Mouse (Mus musculus): ENCODE measurements around the gene Sbf1. TPM values are rescaled to one million over a fixed set of nuclear protein-coding genes. Genes with fewer than 3 reads are reported as not detected.
A peak's percentile ranks its signal among the peaks of the same experiment; 100 is the strongest.

The Sbf1 gene
- polyA plus RNA-seq, 1 experiment from 2014 or later: 52.2 TPM

- Histone ChIP-seq H3K4me1 (replicated peaks; ENCODE audit: control insufficient read depth, insufficient read depth, low read length) (peaks cover 12% of the 10 kb centered on the region), H3K4me3 (ENCODE audit: low read depth, low read length) (no peak overlapping the region), H3K27ac (ENCODE audit: low read depth, low read length) (no peak overlapping the region), H3K9ac (ENCODE audit: low read depth, low read length) (no peak overlapping the region; the same call in 1 of the 2 replicates), H3K4me2 (no peak overlapping the region), H3K9me3 (ENCODE audit: control insufficient read depth, low read length) (no peaks in the 10 kb centered on the region), H3K36me3 (ENCODE audit: control insufficient read depth, insufficient read depth, low read length) (peaks cover 46% of the 10 kb centered on the region), H3K27me3 (replicated peaks; ENCODE audit: control insufficient read depth, insufficient read depth, low read length) (no peaks in the 10 kb centered on the region)
- ATAC-seq (replicated peaks; ENCODE audit: low FRiP score) (peak; percentile 74), DNase-seq (ENCODE audit: low spot score) (no peak)
- WGBS: 73% methylated on average over 8 of the region's 8 CpGs
Observed at GRCm38 (mm10) chr15:89295580-89296165, 19.4 kb downstream of the Sbf1 start.

GRCm38 (mm10) chr15:89293778-89294177 is 21.3 kb downstream of the Sbf1 start:
- Histone ChIP-seq H3K4me1 (replicated peaks; ENCODE audit: control insufficient read depth, insufficient read depth, low read length) (peaks cover 12% of the 10 kb centered on the region), H3K36me3 (ENCODE audit: control insufficient read depth, insufficient read depth, low read length) (peaks cover 39% of the 10 kb centered on the region)
- no peak for DNase-seq (ENCODE audit: low spot score)

GRCm38 (mm10) chr15:89292795-89293194 is 22.3 kb downstream of the Sbf1 start:
- peaks cover 36% of the 10 kb centered on the region for H3K36me3 ChIP-seq (ENCODE audit: control insufficient read depth, insufficient read depth, low read length)
- H3K4me1 ChIP-seq (replicated peaks; ENCODE audit: control insufficient read depth, insufficient read depth, low read length): peaks cover 12% of the 10 kb centered on the region
- DNase-seq (ENCODE audit: low spot score): no peak
- H3K4me3 ChIP-seq (ENCODE audit: low read depth, low read length): no peak overlapping the region
- H3K9me3 ChIP-seq (ENCODE audit: control insufficient read depth, low read length): no peaks in the 10 kb centered on the region
- H3K27me3 ChIP-seq (replicated peaks; ENCODE audit: control insufficient read depth, insufficient read depth, low read length): no peaks in the 10 kb centered on the region
- 64% methylated on average over 2 of the region's 2 CpGs for WGBS
- no peak for ATAC-seq (replicated peaks; ENCODE audit: low FRiP score)
- H3K27ac ChIP-seq (ENCODE audit: low read depth, low read length): no peak overlapping the region
- H3K9ac ChIP-seq (ENCODE audit: low read depth, low read length): no peak overlapping the region
- H3K4me2 ChIP-seq: no peak overlapping the region

More at GRCm38 (mm10) chr15:89293778-89294177, 21.3 kb downstream of the Sbf1 start:
- H3K4me2 ChIP-seq: no peak overlapping the region
- H3K4me3 ChIP-seq (ENCODE audit: low read depth, low read length): no peak overlapping the region
- WGBS: 90% methylated on average over 10 of the region's 10 CpGs
- no peaks in the 10 kb centered on the region for H3K27me3 ChIP-seq (replicated peaks; ENCODE audit: control insufficient read depth, insufficient read depth, low read length)
- H3K9ac ChIP-seq (ENCODE audit: low read depth, low read length): no peak overlapping the region
- H3K27ac ChIP-seq (ENCODE audit: low read depth, low read length): no peak overlapping the region
- no peak for ATAC-seq (replicated peaks; ENCODE audit: low FRiP score)
- H3K9me3 ChIP-seq (ENCODE audit: control insufficient read depth, low read length): no peaks in the 10 kb centered on the region

- no peak overlapping the region for H3K27ac ChIP-seq (ENCODE audit: low read depth, low read length)
- peaks cover 39% of the 10 kb centered on the region for H3K36me3 ChIP-seq (ENCODE audit: control insufficient read depth, insufficient read depth, low read length)
- H3K27me3 ChIP-seq (replicated peaks; ENCODE audit: control insufficient read depth, insufficient read depth, low read length): no peaks in the 10 kb centered on the region
- H3K4me2 ChIP-seq: no peak overlapping the region
- DNase-seq (ENCODE audit: low spot score) (no peak), ATAC-seq (replicated peaks; ENCODE audit: low FRiP score) (peak; percentile 78)
- H3K9me3 ChIP-seq (ENCODE audit: control insufficient read depth, low read length): no peaks in the 10 kb centered on the region
- WGBS: 72% methylated on average over 3 of the region's 3 CpGs
- H3K9ac ChIP-seq (ENCODE audit: low read depth, low read length): no peak overlapping the region
- peaks cover 12% of the 10 kb centered on the region for H3K4me1 ChIP-seq (replicated peaks; ENCODE audit: control insufficient read depth, insufficient read depth, low read length)
- no peak overlapping the region for H3K4me3 ChIP-seq (ENCODE audit: low read depth, low read length)
Observed at GRCm38 (mm10) chr15:89291521-89291920, 23.6 kb downstream of the Sbf1 start.

GRCm38 (mm10) chr15:89289455-89289854 is 25.7 kb downstream of the Sbf1 start:
- Histone ChIP-seq H3K4me1 (replicated peaks; ENCODE audit: control insufficient read depth, insufficient read depth, low read length) (peaks cover 14% of the 10 kb centered on the region), H3K4me2 (no peak overlapping the region), H3K9me3 (ENCODE audit: control insufficient read depth, low read length) (no peaks in the 10 kb centered on the region), H3K9ac (ENCODE audit: low read depth, low read length) (no peak overlapping the region), H3K27ac (ENCODE audit: low read depth, low read length) (no peak overlapping the region), H3K36me3 (ENCODE audit: control insufficient read depth, insufficient read depth, low read length) (peaks cover 24% of the 10 kb centered on the region), H3K4me3 (ENCODE audit: low read depth, low read length) (no peak overlapping the region), H3K27me3 (replicated peaks; ENCODE audit: control insufficient read depth, insufficient read depth, low read length) (no peaks in the 10 kb centered on the region)
- no peak for DNase-seq (ENCODE audit: low spot score)
- ATAC-seq (replicated peaks; ENCODE audit: low FRiP score): no peak
- 96% methylated on average over 11 of the region's 11 CpGs for WGBS

GRCm38 (mm10) chr15:89288227-89288767 is 26.8 kb downstream of the Sbf1 start:
- Histone ChIP-seq H3K4me2 (no peak overlapping the region), H3K27me3 (replicated peaks; ENCODE audit: control insufficient read depth, insufficient read depth, low read length) (no peaks in the 10 kb centered on the region), H3K4me3 (ENCODE audit: low read depth, low read length) (no peak overlapping the region), H3K4me1 (replicated peaks; ENCODE audit: control insufficient read depth, insufficient read depth, low read length) (peaks cover 14% of the 10 kb centered on the region), H3K9me3 (ENCODE audit: control insufficient read depth, low read length) (no peaks in the 10 kb centered on the region), H3K36me3 (ENCODE audit: control insufficient read depth, insufficient read depth, low read length) (peaks cover 16% of the 10 kb centered on the region), H3K27ac (ENCODE audit: low read depth, low read length) (no peak overlapping the region), H3K9ac (ENCODE audit: low read depth, low read length) (no peak overlapping the region)
- ATAC-seq (replicated peaks; ENCODE audit: low FRiP score) (no peak), DNase-seq (ENCODE audit: low spot score) (no peak)
- WGBS: 85% methylated on average over 23 of the region's 23 CpGs

- Histone ChIP-seq H3K36me3 (ENCODE audit: control insufficient read depth, insufficient read depth, low read length) (peaks cover 17% of the 10 kb centered on the region), H3K27ac (ENCODE audit: low read depth, low read length) (no peak overlapping the region; the same call in 1 of the 2 replicates), H3K27me3 (replicated peaks; ENCODE audit: control insufficient read depth, insufficient read depth, low read length) (no peaks in the 10 kb centered on the region), H3K4me2 (no peak overlapping the region), H3K9me3 (ENCODE audit: control insufficient read depth, low read length) (no peaks in the 10 kb centered on the region), H3K4me3 (ENCODE audit: low read depth, low read length) (no peak overlapping the region), H3K4me1 (replicated peaks; ENCODE audit: control insufficient read depth, insufficient read depth, low read length) (peaks cover 14% of the 10 kb centered on the region), H3K9ac (ENCODE audit: low read depth, low read length) (no peak overlapping the region)
- DNase-seq (ENCODE audit: low spot score) (no peak), ATAC-seq (replicated peaks; ENCODE audit: low FRiP score) (no peak)
- 90% methylated on average over 5 of the region's 5 CpGs for WGBS
Observed at GRCm38 (mm10) chr15:89286582-89286981, 28.5 kb downstream of the Sbf1 start.

- no peak overlapping the region for H3K9ac ChIP-seq (ENCODE audit: low read depth, low read length)
- peaks cover 14% of the 10 kb centered on the region for H3K4me1 ChIP-seq (replicated peaks; ENCODE audit: control insufficient read depth, insufficient read depth, low read length)
- WGBS: 83% methylated on average over 7 of the region's 7 CpGs
- H3K36me3 ChIP-seq (ENCODE audit: control insufficient read depth, insufficient read depth, low read length): peaks cover 19% of the 10 kb centered on the region
- peak overlapping the region; percentile 37 for H3K4me2 ChIP-seq
- no peak for DNase-seq (ENCODE audit: low spot score)
- 0 out of 2 replicates have a peak, but pooled peaks have one; percentile 8 for ATAC-seq (replicated peaks; ENCODE audit: low FRiP score)
- no peak overlapping the region for H3K4me3 ChIP-seq (ENCODE audit: low read depth, low read length)
- no peaks in the 10 kb centered on the region for H3K27me3 ChIP-seq (replicated peaks; ENCODE audit: control insufficient read depth, insufficient read depth, low read length)
- H3K27ac ChIP-seq (ENCODE audit: low read depth, low read length): peak overlapping the region; percentile 57; the same call in 1 of the 2 replicates
- no peaks in the 10 kb centered on the region for H3K9me3 ChIP-seq (ENCODE audit: control insufficient read depth, low read length)
Observed at GRCm38 (mm10) chr15:89286114-89286513, 29.0 kb downstream of the Sbf1 start.

GRCm38 (mm10) chr15:89285478-89285877 is 29.6 kb downstream of the Sbf1 start:
- Histone ChIP-seq H3K27ac (ENCODE audit: low read depth, low read length) (peak overlapping the region; percentile 57), H3K4me2 (peak overlapping the region; percentile 37), H3K4me3 (ENCODE audit: low read depth, low read length) (no peak overlapping the region), H3K4me1 (replicated peaks; ENCODE audit: control insufficient read depth, insufficient read depth, low read length) (peaks cover 14% of the 10 kb centered on the region), H3K9ac (ENCODE audit: low read depth, low read length) (no peak overlapping the region), H3K36me3 (ENCODE audit: control insufficient read depth, insufficient read depth, low read length) (peaks cover 24% of the 10 kb centered on the region), H3K27me3 (replicated peaks; ENCODE audit: control insufficient read depth, insufficient read depth, low read length) (no peaks in the 10 kb centered on the region), H3K9me3 (ENCODE audit: control insufficient read depth, low read length) (no peaks in the 10 kb centered on the region)
- DNase-seq (ENCODE audit: low spot score) (no peak), ATAC-seq (replicated peaks; ENCODE audit: low FRiP score) (peak; percentile 95)
- WGBS: 75% methylated on average over 5 of the region's 5 CpGs

Data from liver, embryonic 11.5 days (tissue).